Mouse (Mus musculus): ENCODE data around the gene Gm10338.
"Not testable (repeated sequence)": the region's sequence is repeated elsewhere in the genome, so short reads cannot be mapped to it uniquely, and the experiment has no call there.

Gm10338 gene

DNA sequence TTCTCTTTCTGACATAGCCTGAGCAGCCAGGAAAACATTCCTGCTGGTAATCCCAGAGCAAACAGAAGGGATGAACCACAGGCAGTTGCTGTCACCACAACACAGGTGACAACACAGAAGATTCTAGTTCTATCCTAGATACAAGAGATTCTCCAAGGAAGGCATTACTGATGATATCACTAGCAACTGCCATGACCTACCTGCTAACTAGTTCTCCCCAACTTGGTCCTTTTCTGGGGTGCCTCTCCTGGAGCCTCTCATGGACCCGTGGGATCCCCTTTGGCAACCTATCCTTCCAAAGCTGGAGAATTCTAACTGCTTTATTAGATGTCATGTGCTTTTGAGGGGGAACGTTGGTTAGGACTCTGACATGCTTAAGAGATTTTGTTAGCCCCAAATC, at the start of gene Gm10338:
TSS of gene Gm10338 (minus strand) at position 101 of the 400 bp plus-strand sequence.
- DNase-seq, result not testable (repeated sequence)

DNA sequence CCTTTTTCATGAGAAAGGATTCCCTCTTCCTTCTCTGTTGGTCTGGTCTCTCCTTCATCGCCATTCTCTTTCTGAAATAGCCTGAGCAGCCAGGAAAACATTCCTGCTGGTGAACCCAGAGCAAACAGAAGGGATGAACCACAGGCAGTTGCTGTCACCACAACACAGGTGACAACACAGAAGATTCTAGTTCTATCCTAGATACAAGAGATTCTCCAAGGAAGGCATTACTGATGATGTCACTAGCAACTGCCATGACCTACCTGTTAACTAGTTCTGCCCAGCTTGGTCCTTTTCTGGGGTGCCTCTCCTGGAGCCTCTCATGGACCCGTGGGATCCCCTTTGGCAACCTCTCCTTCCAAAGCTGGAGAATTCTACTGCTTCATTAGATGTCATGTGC, 48.5 kb upstream of the Gm10338 start, which contains the start of gene Gm10128:
TSS of gene Gm10128 (minus strand) at position 101 of the 400 bp plus-strand sequence.
- not testable (repeated sequence) for DNase-seq

DNA sequence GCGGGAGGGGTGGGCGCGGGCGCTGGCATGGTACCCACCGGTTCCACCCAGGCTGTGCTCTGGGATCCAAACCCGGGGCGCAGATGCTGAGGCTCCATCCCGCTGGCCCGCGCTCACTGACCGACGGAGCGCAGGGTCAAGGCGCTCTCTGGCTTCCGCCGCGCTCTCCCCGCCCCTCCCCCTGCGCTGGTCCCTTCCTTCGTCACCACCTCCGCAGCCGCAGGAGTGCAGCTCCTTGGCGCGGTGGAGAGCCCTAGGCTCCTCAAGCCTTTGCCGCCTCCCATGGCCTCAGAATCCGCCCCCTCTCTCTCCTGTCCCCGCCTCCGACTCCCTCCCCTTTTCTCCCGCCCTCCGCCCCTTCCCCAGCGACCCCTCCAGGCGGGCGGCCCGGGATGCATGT, 27.0 kb downstream of the Gm10338 start, which contains the start of gene Gm3558:
TSS of gene Gm3558 (minus strand) at position 185 of the 400 bp plus-strand sequence.
- DNase-seq, result not testable (repeated sequence)

DNA sequence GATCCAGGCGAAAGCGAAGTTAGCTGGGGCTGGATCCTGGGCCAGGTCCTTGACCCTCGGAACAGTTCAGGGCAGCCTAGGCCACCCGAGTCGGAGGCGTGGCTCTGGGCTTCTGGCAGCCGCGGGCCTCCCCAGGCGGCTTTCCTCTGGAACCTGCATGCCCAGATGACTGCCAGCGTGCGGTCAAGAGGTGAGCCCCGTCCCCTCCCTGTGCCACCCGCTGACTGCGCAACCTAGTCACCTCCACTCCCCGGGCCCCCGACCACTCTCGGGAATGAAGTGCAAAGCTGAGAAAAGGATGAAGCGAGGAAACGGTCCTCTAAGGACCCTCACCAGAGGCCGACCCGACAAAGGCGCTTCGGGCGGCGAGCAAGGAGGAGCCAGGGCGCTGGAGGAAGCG, 27.5 kb downstream of the Gm10338 start:
- not testable (repeated sequence) for DNase-seq

DNA sequence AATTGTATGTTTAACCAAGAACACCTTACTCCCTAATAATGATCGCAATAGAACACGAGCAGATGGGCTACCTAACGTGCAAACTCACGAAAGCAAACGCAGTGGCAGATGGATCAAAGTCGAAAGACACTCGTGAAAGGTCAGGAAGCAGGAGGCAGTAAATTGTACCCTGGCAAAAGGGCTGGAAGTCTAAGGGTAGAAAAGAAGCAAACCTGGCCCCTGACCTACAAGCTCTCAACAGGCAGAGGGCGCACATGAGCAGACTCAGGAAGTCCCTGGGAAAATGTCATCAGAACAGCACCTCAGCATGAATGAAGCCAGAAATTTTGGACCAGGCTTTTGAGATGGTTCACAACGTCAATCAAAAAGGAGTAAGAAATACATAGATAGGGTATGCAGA, 28.1 kb downstream of the Gm10338 start:
- DNase-seq, result not testable (repeated sequence)

All from B cell, adult 2 months (primary cell).